Mouse (Mus musculus): ENCODE results near the gene Tspan5. TPM values are rescaled to one million over a fixed set of nuclear protein-coding genes. Genes with fewer than 3 reads are reported as not detected.
A peak's percentile ranks its signal among the peaks of the same experiment; 100 is the strongest.

Tspan5 gene
- polyA plus RNA-seq, 1 experiment, result 33.0 TPM

- WGBS, result 90% methylated on average over 7 of the region's 7 CpGs
- DNase-seq, result no peak
- Histone ChIP-seq H3K4me3 (replicated peaks; ENCODE audit: extremely low read depth, low read depth, low read length) (no peak overlapping the region), H3K4me1 (ENCODE audit: control insufficient read depth, insufficient read depth, low read length) (no peaks in the 10 kb centered on the region)
- TF ChIP-seq CTCF (IDR thresholded peaks at IDR 0.05; ENCODE audit: insufficient read depth, low read length) (no peak), POLR2A (IDR thresholded peaks at IDR 0.05; ENCODE audit: borderline replicate concordance, extremely low read depth, low read depth, low read length) (no peak)
Observed at GRCm38 (mm10) chr3:138875282-138875681, 133.3 kb downstream of the Tspan5 start.

DNA sequence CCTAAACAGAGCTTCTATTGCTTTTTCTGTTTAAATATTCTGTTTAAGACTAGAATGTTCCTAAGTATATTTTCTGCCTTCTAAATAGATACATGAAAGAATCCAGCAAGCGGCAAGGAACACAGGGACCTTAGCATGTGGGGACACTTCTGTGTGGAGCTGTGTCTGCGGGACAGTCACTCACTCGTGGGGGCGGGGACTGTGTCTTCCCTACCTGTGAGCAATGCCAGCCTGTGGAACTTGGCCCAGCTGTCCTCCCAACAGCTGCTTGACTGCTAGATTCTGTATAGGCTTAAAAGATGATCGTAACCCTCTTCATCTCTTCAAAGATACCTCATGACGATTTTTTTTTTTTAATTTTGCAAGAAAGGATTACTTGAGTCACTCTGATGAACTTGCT lies 133.9 kb downstream of the Tspan5 start:
- no peak overlapping the region for H3K4me3 ChIP-seq (replicated peaks; ENCODE audit: extremely low read depth, low read depth, low read length)
- TF ChIP-seq POLR2A (IDR thresholded peaks at IDR 0.05; ENCODE audit: borderline replicate concordance, extremely low read depth, low read depth, low read length), result no peak
- no peak for TF ChIP-seq CTCF (IDR thresholded peaks at IDR 0.05; ENCODE audit: insufficient read depth, low read length)
- no peak for DNase-seq

GRCm38 (mm10) chr3:138876418-138876817 lies 134.4 kb downstream of the Tspan5 start:
- 86% methylated on average over 10 of the region's 10 CpGs for WGBS
- no peaks in the 10 kb centered on the region for H3K4me1 ChIP-seq (ENCODE audit: control insufficient read depth, insufficient read depth, low read length)
- TF ChIP-seq CTCF (IDR thresholded peaks at IDR 0.05; ENCODE audit: insufficient read depth, low read length), result no peak
- no peak for TF ChIP-seq POLR2A (IDR thresholded peaks at IDR 0.05; ENCODE audit: borderline replicate concordance, extremely low read depth, low read depth, low read length)
- no peak for DNase-seq
- no peak overlapping the region for H3K4me3 ChIP-seq (replicated peaks; ENCODE audit: extremely low read depth, low read depth, low read length)

More for the DNA sequence above, 133.9 kb downstream of the Tspan5 start:
- H3K4me1 ChIP-seq (ENCODE audit: control insufficient read depth, insufficient read depth, low read length), result no peaks in the 10 kb centered on the region
- 89% methylated on average over 6 of the region's 6 CpGs for WGBS

GRCm38 (mm10) chr3:138876931-138877361 lies 135.0 kb downstream of the Tspan5 start:
- Histone ChIP-seq H3K4me1 (ENCODE audit: control insufficient read depth, insufficient read depth, low read length) (no peaks in the 10 kb centered on the region), H3K4me3 (replicated peaks; ENCODE audit: extremely low read depth, low read depth, low read length) (no peak overlapping the region)
- TF ChIP-seq POLR2A (IDR thresholded peaks at IDR 0.05; ENCODE audit: borderline replicate concordance, extremely low read depth, low read depth, low read length) (0 out of 2 replicates have a peak, but pooled peaks have one; percentile 7), CTCF (IDR thresholded peaks at IDR 0.05; ENCODE audit: insufficient read depth, low read length) (no peak)
- 61% methylated on average over 14 of the region's 14 CpGs for WGBS
- no peak for DNase-seq

DNA sequence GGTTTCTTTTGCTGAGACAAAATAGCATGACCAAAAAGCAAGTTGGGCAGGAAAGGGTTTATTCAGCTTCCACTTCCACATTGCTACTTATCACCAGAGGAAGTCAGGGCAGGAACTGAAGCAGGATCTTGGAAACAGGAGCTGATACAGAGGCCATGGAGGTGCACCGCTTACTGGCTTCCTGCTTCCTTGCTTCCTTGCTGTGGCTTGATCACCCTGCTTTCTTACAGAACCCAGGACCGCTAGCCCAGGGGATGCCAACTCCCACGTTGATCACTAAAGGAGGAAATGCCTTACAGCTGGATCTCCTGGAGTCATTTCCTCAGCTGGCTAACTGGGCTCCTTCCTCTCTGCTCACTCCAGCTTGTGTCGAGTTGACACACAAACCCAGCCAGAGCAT lies 135.7 kb downstream of the Tspan5 start:
- no peak overlapping the region for H3K4me3 ChIP-seq (replicated peaks; ENCODE audit: extremely low read depth, low read depth, low read length)
- TF ChIP-seq POLR2A (IDR thresholded peaks at IDR 0.05; ENCODE audit: borderline replicate concordance, extremely low read depth, low read depth, low read length) (no peak), CTCF (IDR thresholded peaks at IDR 0.05; ENCODE audit: insufficient read depth, low read length) (no peak)
- WGBS, result 39% methylated on average over 4 of the region's 4 CpGs
- DNase-seq, result no peak
- H3K4me1 ChIP-seq (ENCODE audit: control insufficient read depth, insufficient read depth, low read length), result no peaks in the 10 kb centered on the region

GRCm38 (mm10) chr3:138880999-138881724 lies 139.2 kb downstream of the Tspan5 start:
- no peak for DNase-seq
- Histone ChIP-seq H3K4me3 (replicated peaks; ENCODE audit: extremely low read depth, low read depth, low read length) (no peak overlapping the region), H3K4me1 (ENCODE audit: control insufficient read depth, insufficient read depth, low read length) (no peaks in the 10 kb centered on the region)
- WGBS, result 83% methylated on average over 11 of the region's 11 CpGs
- TF ChIP-seq CTCF (IDR thresholded peaks at IDR 0.05; ENCODE audit: insufficient read depth, low read length) (no peak), POLR2A (IDR thresholded peaks at IDR 0.05; ENCODE audit: borderline replicate concordance, extremely low read depth, low read depth, low read length) (no peak)

GRCm38 (mm10) chr3:138881725-138882347 lies 139.8 kb downstream of the Tspan5 start:
- H3K4me3 ChIP-seq (replicated peaks; ENCODE audit: extremely low read depth, low read depth, low read length), result no peak overlapping the region
- TF ChIP-seq POLR2A (IDR thresholded peaks at IDR 0.05; ENCODE audit: borderline replicate concordance, extremely low read depth, low read depth, low read length), result no peak
- no peaks in the 10 kb centered on the region for H3K4me1 ChIP-seq (ENCODE audit: control insufficient read depth, insufficient read depth, low read length)
- 68% methylated on average over 6 of the region's 6 CpGs for WGBS
- DNase-seq, result no peak

- TF ChIP-seq CTCF (IDR thresholded peaks at IDR 0.05; ENCODE audit: insufficient read depth, low read length) (no peak), POLR2A (IDR thresholded peaks at IDR 0.05; ENCODE audit: borderline replicate concordance, extremely low read depth, low read depth, low read length) (no peak)
- WGBS, result 88% methylated on average over 5 of the region's 5 CpGs
- no peaks in the 10 kb centered on the region for H3K4me1 ChIP-seq (ENCODE audit: control insufficient read depth, insufficient read depth, low read length)
Observed at GRCm38 (mm10) chr3:138886121-138886520, 144.1 kb downstream of the Tspan5 start.

GRCm38 (mm10) chr3:138889214-138889613 lies 147.2 kb downstream of the Tspan5 start:
- no peak overlapping the region for H3K4me3 ChIP-seq (replicated peaks; ENCODE audit: extremely low read depth, low read depth, low read length)
- WGBS, result 47% methylated on average over 4 of the region's 4 CpGs
- no peak for DNase-seq
- TF ChIP-seq POLR2A (IDR thresholded peaks at IDR 0.05; ENCODE audit: borderline replicate concordance, extremely low read depth, low read depth, low read length), result no peak
- no peak for TF ChIP-seq CTCF (IDR thresholded peaks at IDR 0.05; ENCODE audit: insufficient read depth, low read length)
- H3K4me1 ChIP-seq (ENCODE audit: control insufficient read depth, insufficient read depth, low read length), result no peaks in the 10 kb centered on the region

More at GRCm38 (mm10) chr3:138886121-138886520, 144.1 kb downstream of the Tspan5 start:
- no peak for DNase-seq
- no peak overlapping the region for H3K4me3 ChIP-seq (replicated peaks; ENCODE audit: extremely low read depth, low read depth, low read length)

All from lung, adult 2 months (tissue).